Mouse (Mus musculus) embryonic fibroblast, embryonic 13.5 days (primary cell): ENCODE data around the gene Pofut2.

ENCODE experiments used
- CTCF ChIP-seq: IDR thresholded peaks from 2 replicates; pipeline ENCODE4 v1.5.1; 2011; ENCODE audit warnings: mild to moderate bottlenecking, control low read depth, low read length, moderate library complexity, borderline replicate concordance; ENCODE audit not compliant: insufficient read depth
- POLR2A ChIP-seq: IDR thresholded peaks from 2 replicates; pipeline ENCODE4 v1.6.1; 2011; ENCODE audit warnings: low read depth, mild to moderate bottlenecking, control low read depth, low read length, moderate library complexity

GRCm38 (mm10) chr10:77210666-77211065 is 48.4 kb upstream of the Pofut2 start:
- TF ChIP-seq CTCF = no peak
- no peak for TF ChIP-seq POLR2A
